Mouse (Mus musculus) liver, adult (tissue): ENCODE results near the gene Dnaic2.

ENCODE experiments used
- GATA4 ChIP-seq: IDR thresholded peaks from 2 replicates; pipeline ENCODE4 v1.6.1; 2014; ENCODE audit warnings: mild to moderate bottlenecking, low read length; ENCODE audit not compliant: insufficient replicate concordance

The Dnaic2 gene

DNA sequence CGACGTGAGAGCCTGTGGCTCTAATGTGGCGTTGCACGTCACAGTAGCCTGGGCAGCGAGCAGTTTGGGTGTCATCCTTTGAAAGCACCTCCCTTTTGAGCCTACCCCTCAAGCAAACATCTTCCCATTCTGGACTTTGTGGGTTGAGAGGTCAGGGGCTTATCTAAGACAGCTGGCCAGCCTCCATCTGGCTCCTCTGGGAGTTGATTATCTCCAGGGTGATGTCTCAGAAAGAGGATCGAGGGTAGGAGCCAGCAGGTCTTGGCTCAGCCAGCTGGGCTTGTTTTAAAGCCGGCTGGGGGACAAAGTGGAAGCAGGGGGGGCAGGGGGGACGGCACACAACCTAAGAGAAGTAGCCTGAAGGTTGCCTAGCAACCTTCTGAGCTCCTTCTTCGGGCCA is 52.9 kb downstream of the Dnaic2 start:
- no peak for TF ChIP-seq GATA4

DNA sequence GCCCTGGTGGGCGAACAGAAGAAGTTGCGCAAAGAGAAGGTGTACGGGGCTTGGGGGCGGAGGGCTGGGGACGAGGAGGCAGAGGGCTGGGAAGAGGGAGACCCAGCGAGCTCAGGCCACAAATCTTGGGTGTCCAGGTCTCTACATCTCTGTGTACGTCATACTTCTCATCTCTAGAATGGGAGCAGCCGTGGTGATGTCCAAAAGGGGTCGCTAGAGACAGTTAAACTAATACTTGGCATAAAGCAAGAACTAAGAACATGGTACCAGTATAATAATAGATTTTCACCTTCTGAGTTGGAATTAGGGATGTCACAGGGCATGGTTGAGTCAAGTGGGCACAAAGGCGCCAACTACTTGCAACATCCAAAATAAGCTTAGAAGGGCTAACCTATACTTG is 58.7 kb downstream of the Dnaic2 start:
- no peak for TF ChIP-seq GATA4

DNA sequence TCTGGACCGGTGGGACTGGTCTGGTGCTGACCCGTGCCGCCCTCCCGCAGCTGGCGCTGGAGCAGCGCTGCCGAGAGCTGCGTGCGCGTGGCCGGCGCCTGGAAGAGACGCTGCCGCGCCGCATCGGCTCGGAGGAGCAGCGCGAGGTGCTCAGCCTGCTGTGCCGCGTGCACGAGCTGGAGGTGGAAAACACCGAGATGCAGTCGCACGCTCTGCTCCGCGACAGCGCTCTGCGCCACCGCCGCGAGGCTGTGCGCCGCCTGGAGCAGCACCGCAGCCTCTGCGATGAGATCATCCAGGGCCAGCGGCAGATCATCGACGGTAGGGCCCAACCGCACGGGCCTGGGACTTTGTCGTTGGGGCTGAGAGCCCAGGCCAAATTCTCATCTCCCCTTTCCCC is 59.1 kb downstream of the Dnaic2 start:
- no peak for TF ChIP-seq GATA4

DNA sequence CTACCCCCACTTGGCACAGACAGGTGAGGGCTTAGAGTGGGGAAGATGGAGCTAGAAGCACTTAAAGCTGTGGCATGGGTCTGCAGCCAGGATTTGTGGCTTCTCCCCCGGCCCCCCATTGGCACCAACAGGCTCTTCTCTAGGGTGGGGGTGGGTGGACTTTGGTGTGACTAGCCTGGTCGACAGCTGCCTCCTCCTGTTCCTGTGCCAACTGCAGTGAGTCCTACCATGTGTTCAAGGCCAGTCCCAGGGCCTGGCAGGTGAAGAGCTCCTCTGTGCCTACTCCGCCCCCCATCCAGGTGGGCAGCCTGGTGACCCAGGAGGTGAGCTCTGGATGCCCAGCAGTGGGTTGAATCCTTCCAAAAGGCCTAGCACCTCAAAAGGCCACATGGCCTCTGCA is 60.4 kb downstream of the Dnaic2 start:
- no peak for TF ChIP-seq GATA4

DNA sequence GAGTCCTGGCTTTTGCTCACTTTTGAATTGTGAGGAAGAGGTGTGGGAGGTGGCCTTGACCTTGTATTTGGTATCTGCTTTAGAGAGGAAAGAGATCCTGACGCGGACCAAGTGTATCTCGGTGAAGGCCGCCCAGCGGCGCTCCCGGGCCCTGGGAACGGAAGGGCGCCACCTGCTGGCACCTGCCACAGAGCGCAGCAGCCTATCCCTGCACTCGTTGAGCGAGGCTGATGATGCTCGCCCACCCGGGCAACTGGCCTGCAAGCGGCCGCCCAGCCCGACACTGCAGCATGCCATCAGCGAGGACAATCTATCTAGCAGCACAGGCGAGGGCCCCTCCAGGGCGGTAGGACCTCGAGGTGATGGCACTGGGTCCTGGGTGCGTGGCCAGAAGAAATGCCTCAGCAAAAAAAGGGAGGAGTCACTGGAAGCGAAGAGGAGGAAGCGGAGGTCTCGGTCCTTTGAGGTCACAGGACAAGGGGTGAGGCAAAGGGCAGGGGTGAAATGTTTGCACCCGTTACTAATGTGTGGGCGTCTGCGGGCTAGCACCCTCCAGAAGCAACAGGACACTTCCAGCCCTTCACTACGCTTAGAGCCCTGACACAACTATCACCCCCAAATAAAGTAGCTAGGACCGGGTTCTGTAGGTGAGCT is 62.0 kb downstream of the Dnaic2 start:
- no peak for TF ChIP-seq GATA4

DNA sequence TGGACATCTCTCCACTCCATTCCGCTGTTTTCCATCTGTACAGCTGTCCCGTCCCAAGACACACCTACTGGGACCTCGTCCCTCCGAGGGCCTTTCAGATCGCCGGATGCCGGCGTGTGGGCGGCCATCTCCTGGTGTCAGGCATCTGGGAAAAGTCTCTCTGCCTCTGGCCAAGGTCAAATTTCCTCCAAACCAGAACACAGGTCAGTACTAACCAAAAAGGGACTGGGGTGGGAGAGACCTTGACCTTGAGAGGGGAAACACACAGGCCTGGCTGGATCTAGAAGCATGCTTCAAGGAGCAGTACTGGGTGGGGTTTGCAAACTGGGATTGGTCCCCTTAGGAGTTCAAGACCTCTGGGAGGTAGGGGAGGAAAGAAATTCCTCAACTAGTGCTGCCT is 62.5 kb downstream of the Dnaic2 start:
- TF ChIP-seq GATA4: no peak

DNA sequence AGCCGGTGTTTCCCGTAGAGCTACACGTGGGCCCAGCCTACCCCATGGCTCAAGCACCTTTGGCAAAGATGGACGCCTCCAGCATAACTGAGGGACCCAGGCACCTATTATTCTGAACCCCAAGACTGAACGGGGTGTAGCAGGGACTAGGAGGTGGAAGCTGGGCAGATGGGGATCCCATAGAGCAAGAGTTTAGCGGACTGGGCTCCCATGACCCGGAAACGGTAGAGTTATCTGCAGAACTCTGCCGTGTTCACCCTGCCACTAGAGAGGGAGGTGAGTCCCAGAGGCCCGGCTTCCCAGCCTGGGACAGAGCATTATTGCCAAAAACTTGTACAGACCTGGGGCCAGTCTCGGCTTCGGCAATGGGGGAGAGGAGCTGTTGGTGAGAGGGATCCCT is 63.0 kb downstream of the Dnaic2 start:
- TF ChIP-seq GATA4: no peak

DNA sequence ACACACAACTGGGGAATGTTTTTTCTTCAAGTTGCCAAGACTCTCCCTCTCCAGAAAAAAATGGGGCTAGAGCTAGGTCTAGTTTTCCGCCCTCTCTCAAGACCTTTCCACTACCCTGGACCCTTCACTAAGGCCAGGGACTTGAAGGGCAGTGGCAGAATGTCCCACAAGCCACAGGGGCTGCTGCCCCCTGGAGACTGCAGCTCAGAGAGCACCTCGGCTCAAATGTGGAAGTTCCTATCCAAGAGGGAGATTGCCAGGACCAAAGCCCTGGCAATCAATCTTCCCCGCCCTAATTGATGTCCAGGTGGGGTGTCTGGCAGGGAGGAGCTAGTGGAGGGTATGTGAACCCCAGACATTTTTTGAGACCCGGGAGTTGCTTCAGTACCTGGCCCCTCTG is 63.6 kb downstream of the Dnaic2 start:
- no peak for TF ChIP-seq GATA4

DNA sequence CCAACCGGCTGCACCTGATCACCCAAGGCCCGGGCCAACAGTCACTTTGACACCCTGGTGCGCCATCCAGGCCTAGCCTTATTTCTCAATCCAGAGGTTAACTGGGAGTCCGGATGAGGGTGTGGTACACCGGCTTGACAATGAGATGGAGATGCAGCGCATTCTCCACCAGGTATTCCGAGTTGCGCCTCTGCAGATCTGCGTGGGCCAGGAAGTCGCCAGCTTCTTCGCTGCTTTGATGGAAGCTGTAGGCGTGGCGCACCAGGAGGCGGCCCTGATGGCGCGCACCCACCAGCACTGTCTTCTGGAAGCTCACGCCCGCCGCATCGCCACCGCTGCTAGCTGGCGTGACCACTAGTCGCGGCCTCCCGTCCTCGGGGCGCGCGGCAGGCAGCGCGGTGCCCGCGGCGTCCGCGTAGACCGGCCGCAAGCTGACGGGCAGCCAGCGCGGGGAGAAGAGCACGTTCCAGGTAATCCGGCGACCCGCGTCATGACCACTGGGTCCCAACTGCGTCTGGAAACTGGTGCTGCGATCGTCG is 64.2 kb downstream of the Dnaic2 start:
- TF ChIP-seq GATA4: no peak

DNA sequence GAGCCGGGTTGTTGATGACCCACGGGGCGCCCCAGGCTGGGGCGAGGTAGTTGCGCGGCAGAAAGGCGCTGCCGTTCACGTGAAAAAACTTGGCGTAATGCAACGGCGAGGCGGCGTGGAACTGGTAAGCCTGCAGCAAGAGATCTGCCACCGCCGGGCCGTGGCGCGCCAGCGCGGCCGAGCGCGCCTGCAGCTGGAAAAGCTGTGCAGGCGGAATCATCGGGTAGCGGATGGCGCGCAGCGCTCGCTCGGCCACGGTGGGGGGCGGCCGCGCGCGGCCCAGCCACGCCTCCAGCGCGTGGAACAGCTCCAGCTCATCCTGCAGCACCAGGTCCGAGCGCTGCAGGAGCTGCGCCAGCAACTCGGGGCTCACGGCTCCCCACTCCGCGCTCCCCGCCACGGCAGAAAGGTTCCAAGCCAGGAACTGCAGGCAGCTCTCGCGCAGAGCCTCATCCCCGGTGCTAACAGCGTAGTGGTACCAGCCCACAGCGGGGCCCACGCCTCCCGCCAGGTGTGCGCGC is 64.7 kb downstream of the Dnaic2 start:
- no peak for TF ChIP-seq GATA4

DNA sequence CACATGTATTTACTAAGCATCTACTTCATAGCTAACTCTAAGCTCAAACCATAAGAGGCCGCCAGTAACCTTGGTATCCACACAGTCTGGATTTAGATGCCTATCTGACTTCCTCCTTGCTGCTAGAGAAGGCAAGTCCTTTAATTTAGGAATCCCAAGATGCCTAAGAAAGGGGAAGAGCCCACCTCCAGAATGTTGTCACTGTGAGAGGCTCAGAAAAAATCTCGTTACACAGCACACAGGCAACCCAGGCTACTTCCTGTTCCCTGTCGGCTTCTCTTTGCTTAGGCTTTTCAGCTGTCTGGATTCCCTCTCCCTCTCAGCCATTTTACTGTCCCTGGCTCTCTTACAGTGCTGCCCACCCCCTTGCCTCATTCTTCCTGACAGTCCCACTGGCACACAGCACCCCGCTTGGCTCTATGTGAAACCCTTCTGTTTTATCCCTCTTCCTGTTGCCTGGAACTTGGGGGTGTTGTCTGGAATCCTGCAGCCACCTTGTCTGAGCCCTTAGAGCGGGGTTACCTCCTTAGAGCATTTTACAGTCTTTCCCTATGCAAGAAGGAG is 65.8 kb downstream of the Dnaic2 start:
- TF ChIP-seq GATA4: no peak

DNA sequence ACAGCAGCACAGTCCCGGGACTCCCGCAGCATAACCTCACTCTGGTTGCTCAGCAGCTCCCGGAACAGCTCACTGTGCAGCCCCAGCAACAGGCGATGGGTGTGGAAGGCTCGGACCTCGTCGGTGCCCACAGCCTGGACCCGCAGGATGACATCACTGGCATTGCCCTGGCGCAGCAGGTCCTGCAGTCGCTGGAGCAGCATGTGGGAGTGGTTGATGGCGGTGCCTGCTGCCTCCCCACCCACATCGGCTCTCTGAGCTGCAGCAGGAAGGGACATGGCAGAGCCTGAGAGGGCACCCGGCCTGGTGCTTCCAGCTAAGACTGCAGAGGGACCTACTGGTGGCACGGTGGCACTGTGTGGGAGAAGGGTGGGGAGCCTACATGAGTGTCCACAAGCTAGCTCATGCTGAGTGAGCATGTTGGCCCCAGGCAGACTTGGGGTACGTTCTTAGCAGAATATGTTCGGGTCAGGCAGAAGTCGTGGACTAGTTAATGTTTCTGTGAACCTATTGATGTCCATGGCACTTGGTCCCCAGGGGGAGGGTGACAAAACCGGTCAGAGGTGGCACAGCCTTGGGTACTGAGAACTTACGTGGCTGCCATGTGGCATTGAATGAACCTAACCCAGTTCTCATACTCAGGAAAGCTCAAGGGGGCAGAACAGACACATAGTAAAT is 66.8 kb downstream of the Dnaic2 start:
- no peak for TF ChIP-seq GATA4

DNA sequence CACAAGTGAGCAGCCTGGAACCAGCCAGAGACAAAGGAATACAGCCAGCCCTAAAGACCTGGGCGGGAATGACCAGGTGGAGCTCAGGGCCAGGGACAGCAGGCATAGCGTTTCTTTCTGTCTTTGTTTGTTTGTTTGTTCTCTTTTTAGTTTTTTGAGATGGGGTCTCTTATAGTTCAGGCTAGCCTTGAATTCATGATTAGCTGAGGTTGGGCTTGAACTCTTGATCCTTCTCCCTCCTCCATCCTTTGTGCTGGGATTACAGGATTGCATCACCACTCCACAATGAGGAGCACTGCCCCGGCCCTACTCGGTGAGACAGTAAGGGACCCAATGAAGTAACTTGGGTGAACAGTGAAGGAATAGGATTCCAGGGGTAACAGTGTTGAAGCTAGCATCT is 67.5 kb downstream of the Dnaic2 start:
- no peak for TF ChIP-seq GATA4

DNA sequence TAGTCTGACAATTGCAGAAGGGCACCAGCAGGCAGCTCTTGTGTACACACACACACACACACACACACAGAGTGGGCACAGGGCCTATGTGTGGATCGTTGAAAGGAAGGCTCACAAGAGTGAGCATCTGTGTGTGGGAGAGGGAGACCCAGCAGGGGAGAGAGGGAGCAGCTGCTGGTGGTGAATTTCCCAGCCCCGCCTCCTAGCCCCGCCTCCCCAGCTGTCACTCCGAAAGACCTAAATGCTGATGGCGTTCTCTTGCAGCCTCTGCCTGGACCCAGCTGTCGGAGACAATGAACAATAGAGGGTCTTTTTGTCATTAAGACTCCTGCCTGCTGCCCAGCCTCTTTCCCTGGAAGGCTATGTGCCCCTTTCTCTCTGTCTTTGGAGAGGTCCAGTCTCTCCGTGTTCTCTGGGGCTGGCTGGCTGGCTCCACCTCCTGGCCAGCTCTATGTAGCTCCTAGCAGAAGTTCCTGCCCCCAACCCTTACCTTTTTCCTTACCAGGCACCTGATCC is 68.1 kb downstream of the Dnaic2 start:
- TF ChIP-seq GATA4: no peak

DNA sequence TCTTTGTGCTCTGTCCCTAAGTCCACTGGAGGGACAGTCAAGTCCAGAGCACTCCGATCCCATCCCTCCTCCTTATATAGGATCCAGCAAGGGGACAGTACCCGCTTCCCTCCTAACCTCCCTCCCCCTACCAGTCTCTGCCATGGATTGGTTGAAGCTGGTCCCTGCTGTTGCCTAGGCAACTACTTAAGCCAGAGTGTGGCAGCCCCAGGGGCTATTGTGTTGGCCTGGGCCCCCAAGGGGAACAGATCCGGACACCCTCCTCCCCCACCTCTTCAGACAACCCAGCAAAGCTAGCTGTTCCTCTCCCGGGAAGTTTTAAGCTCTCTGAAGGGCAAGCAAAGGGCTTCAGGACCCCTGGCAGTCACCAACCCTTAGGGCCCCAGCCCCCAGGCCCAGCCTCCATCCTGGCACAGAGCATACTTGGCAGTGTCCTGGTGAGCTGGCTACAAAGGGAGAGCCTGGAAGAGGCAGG is 68.7 kb downstream of the Dnaic2 start, which contains the start of gene Btbd17:
Btbd17 (minus strand) TSS at position 98 of the 475 bp plus-strand sequence.
- no peak for TF ChIP-seq GATA4

DNA sequence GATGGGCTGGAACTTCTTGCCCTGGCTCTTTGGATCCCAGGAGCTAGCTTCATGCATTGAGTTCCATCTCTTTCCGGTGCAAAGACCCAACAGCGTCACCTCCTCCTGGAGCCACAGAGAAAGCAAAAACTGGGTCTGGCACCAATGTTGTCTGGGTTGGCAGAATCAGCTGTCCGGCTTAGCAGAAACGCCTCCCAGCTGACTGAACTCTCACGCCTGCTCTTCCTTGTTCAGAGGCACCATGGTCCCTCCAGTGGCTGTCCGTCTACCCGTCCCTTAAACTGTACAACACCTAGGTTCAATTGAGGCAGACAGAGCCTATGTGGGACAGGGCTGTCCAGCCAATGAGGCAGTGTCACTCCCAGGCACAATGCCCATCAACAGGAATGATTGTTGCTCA is 70.0 kb downstream of the Dnaic2 start:
- no peak for TF ChIP-seq GATA4

DNA sequence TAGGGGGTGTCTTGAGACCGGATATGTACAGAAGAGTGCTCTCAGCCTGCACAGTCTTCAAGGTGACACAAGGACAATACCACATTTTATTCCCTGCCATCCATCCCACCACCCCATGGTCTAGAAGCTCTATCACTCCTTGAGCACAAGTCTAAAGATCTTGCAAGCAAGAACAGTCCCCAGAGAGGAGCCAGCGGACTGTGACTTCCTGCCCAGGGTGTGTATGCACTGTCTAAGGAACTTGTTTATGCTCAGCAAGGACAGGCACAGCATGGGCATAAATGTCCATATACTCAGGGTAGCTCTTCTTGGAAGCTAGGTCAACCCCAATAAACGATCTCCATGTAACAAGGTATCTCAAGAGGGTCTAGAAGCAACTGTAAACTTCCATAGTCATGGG is 70.8 kb downstream of the Dnaic2 start:
- no peak for TF ChIP-seq GATA4
